Mouse (Mus musculus) forebrain, embryonic 11.5 days (tissue): Measurements from ENCODE around the gene Olfr287. TPM values are rescaled to one million over a fixed set of nuclear protein-coding genes. Genes with fewer than 3 reads are reported as not detected.

Source experiments
- ATAC-seq: fragments of 200-750 bp; cut with Nextera tagmentation; replicated peaks from 2 replicates; pipeline ENCODE4 v1.8.0; 2017; ENCODE audit warnings: moderate TSS enrichment; ENCODE audit not compliant: low FRiP score
- DNase-seq: peaks from one replicate; pipeline ENCODE4 v3.0.0-alpha.2; 2017; ENCODE audit warnings: low spot score
- H3K27ac ChIP-seq: fragments of 300-500 bp; sonication (generic); 2 replicates; pipeline ENCODE4 v1.5.1; 2014; ENCODE audit warnings: low read depth, low read length
- H3K27me3 ChIP-seq: fragments of 300-500 bp; sonication (generic); 2 replicates; pipeline ENCODE4 v1.6.1; 2014; ENCODE audit warnings: mild to moderate bottlenecking, low read length, mixed read lengths; ENCODE audit not compliant: control insufficient read depth, insufficient read depth
- H3K36me3 ChIP-seq: fragments of 300-500 bp; sonication (generic); 2 replicates; pipeline ENCODE4 v1.6.1; 2014; ENCODE audit warnings: mild to moderate bottlenecking, low read length, moderate library complexity, mixed read lengths; ENCODE audit not compliant: control insufficient read depth, insufficient read depth
- H3K4me1 ChIP-seq: fragments of 300-500 bp; sonication (generic); replicated peaks from 2 replicates; pipeline ENCODE4 v1.6.1; 2014; ENCODE audit warnings: low read length, mixed read lengths; ENCODE audit not compliant: control insufficient read depth, insufficient read depth
- H3K4me2 ChIP-seq: fragments of 300-500 bp; sonication (generic); 2 replicates; pipeline ENCODE4 v1.6.1; 2014; ENCODE audit warnings: low read depth, mild to moderate bottlenecking, low read length, moderate library complexity, mixed read lengths; ENCODE audit not compliant: severe bottlenecking
- H3K4me3 ChIP-seq: fragments of 300-500 bp; sonication (generic); 2 replicates; pipeline ENCODE4 v1.5.1; 2014; ENCODE audit warnings: low read depth, low read length
- H3K9ac ChIP-seq: fragments of 300-500 bp; sonication (generic); 2 replicates; pipeline ENCODE4 v1.6.1; 2014; ENCODE audit warnings: low read length
- H3K9me3 ChIP-seq: fragments of 300-500 bp; sonication (generic); 2 replicates; pipeline ENCODE4 v1.6.1; 2016; ENCODE audit warnings: low read length, mixed read lengths; ENCODE audit not compliant: control insufficient read depth
- WGBS: fragments of 180-500 bp; shearing (Covaris S2); extraction: QIAGEN DNeasy Blood & Tissue Kit; methylation state at CpG from one replicate; pipeline ENCODE4 v1.1.7; 2014; 5-methylcytosine and 5-hydroxymethylcytosine counted together
- polyA plus RNA-seq: library from polyadenylated mRNA; unstranded; fragments of >200 nt; fragmentation: Nextera tagmentation; extraction: Ambion mirVana; gene quantifications from 2 replicates; pipeline ENCODE4 v1.2.1, GENCODE M21; 2014

Olfr287 gene
- not detected in 2 replicates for polyA plus RNA-seq

DNA sequence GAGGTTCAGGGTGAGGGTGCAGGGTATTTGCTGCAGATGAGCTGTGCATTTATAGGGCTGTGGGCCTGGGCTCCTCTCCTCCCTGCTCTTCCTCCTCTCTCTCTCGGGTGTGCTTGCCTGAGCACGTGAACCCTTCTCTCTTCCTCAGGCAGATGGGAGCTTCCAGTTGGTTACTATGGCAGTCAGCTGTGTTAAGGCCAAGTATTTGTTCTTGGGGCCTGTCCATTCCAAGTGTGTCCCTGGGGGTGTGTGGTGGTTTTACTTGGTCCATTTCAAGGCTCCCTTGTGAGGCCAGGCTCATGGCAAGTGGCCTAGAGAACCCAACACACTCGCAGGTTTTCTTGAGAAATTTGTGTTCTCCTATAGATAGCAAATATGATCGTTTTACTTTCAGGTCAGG lies at the start of gene Olfr287, which contains the start of gene Gm44579:
Gene Olfr287 (minus strand): TSS at position 180 of the 400 bp plus-strand sequence.
Gene Gm44579 (minus strand): TSS at position 101 of the 400 bp plus-strand sequence.
- Histone ChIP-seq H3K27me3 (no peaks in the 10 kb centered on the region), H3K9me3 (no peaks in the 10 kb centered on the region), H3K27ac (no peak within 1 kb of the TSS), H3K4me2 (no peak within 1 kb of the TSS), H3K4me3 (no peak within 1 kb of the TSS), H3K9ac (no peak within 1 kb of the TSS), H3K36me3 (no peaks in the 10 kb centered on the region), H3K4me1 (no peaks in the 10 kb centered on the region)
- DNase-seq (no peak), ATAC-seq (no peak)
- 64% methylated on average over 4 of the region's 4 CpGs for WGBS

DNA sequence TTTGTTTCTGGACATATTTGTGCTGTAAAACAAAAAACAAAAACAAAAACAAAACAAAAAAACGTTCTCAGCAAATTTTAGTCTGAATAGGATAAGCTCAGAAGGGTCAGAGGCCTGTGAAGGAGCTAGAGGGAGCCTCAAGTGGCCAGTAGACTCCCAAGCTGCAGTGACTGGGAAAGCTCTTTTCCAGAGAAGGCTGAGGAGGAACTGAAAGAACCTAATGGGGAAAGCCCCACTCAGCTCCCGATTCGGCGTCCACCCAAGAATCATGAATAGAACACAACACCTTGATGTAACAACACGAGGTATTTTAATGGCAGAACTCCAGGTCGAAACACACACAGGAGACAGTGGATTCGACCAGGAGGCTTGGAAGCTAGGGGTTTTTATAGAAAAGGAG lies 36.9 kb upstream of the Olfr287 start:
- Histone ChIP-seq H3K4me1 (no peaks in the 10 kb centered on the region), H3K4me2 (no peak overlapping the region), H3K27ac (no peak overlapping the region), H3K27me3 (no peaks in the 10 kb centered on the region), H3K36me3 (no peaks in the 10 kb centered on the region), H3K9me3 (no peaks in the 10 kb centered on the region), H3K9ac (no peak overlapping the region), H3K4me3 (no peak overlapping the region)
- WGBS, result 87% methylated on average over 7 of the region's 7 CpGs
- DNase-seq (no peak), ATAC-seq (no peak)

DNA sequence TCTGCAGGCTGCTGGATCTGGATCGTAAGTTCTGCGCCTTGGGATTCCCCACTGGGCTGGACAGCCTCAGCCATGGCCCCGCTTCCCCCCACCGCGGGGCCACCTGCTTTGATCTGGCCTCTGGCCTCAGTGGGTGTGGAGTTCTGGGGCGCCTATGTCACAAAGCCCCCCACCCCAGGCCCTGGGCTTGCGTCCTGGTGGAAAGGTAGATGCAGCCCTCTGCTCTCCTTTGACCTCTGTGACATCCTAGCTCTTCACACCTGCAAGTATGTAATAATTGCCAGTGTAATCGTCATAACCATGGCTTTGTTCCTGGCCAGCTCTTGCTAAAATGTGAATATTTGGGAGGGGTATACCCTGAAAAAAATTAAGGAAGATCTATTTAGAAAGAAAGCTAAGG lies 36.3 kb upstream of the Olfr287 start, which contains the start of gene H1fnt:
Gene H1fnt (minus strand): TSS at position 101 of the 400 bp plus-strand sequence.
- H3K27me3 ChIP-seq, result no peaks in the 10 kb centered on the region
- ATAC-seq (no peak), DNase-seq (no peak)
- no peak within 1 kb of the TSS for H3K9ac ChIP-seq
- no peak within 1 kb of the TSS for H3K4me2 ChIP-seq
- no peaks in the 10 kb centered on the region for H3K9me3 ChIP-seq
- no peak within 1 kb of the TSS for H3K4me3 ChIP-seq
- no peak within 1 kb of the TSS for H3K27ac ChIP-seq
- no peaks in the 10 kb centered on the region for H3K36me3 ChIP-seq
- 88% methylated on average over 8 of the region's 8 CpGs for WGBS
- no peaks in the 10 kb centered on the region for H3K4me1 ChIP-seq

DNA sequence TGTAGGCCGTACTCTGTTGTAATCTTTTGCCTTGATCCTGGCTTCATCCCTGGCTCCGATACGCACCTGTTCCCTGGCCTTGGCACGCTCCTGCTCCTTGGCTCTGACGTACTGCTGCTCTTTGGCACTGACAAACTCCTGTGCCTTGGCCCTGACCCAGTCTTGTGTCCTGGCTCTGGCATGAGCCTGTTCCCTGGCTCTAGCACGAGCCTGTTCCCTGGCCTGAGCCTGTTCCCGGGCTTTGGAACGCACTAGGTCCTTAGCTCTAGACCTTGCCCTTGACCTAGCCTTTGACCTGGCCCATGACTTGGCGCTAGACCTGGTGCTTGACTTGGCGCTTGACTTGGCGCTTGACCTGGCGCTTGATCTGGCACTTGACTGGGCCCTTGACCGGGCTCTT lies 35.4 kb upstream of the Olfr287 start:
- Histone ChIP-seq H3K4me1 (no peaks in the 10 kb centered on the region), H3K27ac (no peak overlapping the region), H3K36me3 (no peaks in the 10 kb centered on the region), H3K4me3 (no peak overlapping the region), H3K9me3 (no peaks in the 10 kb centered on the region), H3K9ac (no peak overlapping the region), H3K27me3 (no peaks in the 10 kb centered on the region), H3K4me2 (no peak overlapping the region)
- ATAC-seq, result no peak
- WGBS, result 93% methylated on average over 13 of the region's 13 CpGs
- DNase-seq, result no peak

DNA sequence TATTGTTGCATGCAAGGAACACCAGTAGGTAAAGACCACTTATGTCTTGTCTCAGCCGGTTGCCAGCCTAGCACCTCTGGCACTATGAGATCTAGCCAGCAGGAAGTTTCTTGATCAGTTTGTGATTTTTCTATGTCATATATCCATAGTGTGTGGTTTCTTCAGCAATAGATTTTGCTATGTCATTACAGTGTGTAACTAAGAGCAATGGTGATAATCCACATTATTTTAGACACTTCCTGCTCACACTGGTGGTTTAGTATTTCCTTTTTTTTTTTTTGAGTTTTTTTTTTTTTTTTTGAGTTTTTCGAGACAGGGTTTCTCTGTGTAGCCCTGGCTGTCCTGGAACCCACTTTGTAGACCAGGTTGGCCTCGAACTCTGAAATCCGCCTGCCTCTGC lies 14.6 kb upstream of the Olfr287 start:
- DNase-seq, result no peak
- Histone ChIP-seq H3K4me2 (no peak overlapping the region), H3K36me3 (no peaks in the 10 kb centered on the region), H3K27me3 (no peaks in the 10 kb centered on the region), H3K4me3 (no peak overlapping the region), H3K9ac (no peak overlapping the region), H3K27ac (no peak overlapping the region), H3K4me1 (no peaks in the 10 kb centered on the region), H3K9me3 (no peaks in the 10 kb centered on the region)
- no peak for ATAC-seq
- 91% methylated on average over 4 of the region's 4 CpGs for WGBS

DNA sequence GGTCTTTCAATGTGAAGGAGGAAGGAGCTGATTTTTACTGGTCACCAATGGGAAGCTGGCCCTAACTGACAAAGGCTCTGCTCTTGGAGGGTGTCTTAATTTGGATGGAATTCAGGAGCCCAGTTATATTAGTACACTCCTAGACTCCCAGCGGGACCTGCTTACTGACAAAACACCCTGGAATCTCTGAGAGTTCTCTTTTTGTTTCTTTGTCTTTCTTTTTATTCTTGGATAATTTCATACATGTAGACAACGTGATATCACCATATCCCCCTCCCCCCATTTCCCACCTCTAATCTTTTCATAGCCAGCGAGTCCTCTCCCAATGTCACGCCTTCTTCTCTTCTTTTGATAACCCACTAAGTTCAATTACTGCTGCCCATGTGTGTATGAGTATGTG lies 13.5 kb upstream of the Olfr287 start, which contains the start of gene Olfr286:
Gene Olfr286 (minus strand): TSS at position 101 of the 400 bp plus-strand sequence.
- DNase-seq (no peak), ATAC-seq (no peak)
- Histone ChIP-seq H3K9ac (no peak within 1 kb of the TSS), H3K4me3 (no peak within 1 kb of the TSS), H3K4me1 (no peaks in the 10 kb centered on the region), H3K27ac (no peak within 1 kb of the TSS), H3K27me3 (no peaks in the 10 kb centered on the region), H3K4me2 (no peak within 1 kb of the TSS), H3K9me3 (no peaks in the 10 kb centered on the region), H3K36me3 (no peaks in the 10 kb centered on the region)
- WGBS, result 87% methylated on average over 4 of the region's 4 CpGs

DNA sequence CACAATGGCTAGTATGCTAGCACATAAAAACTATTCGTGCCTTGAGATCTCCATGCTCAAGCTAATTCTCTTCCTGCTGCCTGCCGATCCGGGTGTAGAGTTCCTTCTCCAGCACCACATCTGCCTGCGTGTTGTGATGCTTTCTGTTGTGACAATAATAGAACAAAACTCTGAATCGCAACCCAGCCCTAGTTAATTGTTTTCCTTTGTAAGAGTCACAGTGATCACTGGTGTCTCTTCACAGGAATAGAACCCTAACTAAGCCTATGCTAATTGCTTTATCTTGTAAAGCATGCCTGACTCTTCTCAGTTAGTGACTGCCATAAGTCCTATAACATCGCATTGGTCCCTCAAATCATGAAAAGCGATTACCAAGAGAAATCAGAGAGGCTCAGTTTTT lies 5.2 kb upstream of the Olfr287 start:
- 67% methylated on average over 7 of the region's 7 CpGs for WGBS
- Histone ChIP-seq H3K36me3 (no peaks in the 10 kb centered on the region), H3K27ac (no peak overlapping the region), H3K4me2 (no peak overlapping the region), H3K9me3 (no peaks in the 10 kb centered on the region), H3K9ac (no peak overlapping the region), H3K27me3 (no peaks in the 10 kb centered on the region), H3K4me1 (no peaks in the 10 kb centered on the region), H3K4me3 (no peak overlapping the region)
- ATAC-seq (no peak), DNase-seq (no peak)

DNA sequence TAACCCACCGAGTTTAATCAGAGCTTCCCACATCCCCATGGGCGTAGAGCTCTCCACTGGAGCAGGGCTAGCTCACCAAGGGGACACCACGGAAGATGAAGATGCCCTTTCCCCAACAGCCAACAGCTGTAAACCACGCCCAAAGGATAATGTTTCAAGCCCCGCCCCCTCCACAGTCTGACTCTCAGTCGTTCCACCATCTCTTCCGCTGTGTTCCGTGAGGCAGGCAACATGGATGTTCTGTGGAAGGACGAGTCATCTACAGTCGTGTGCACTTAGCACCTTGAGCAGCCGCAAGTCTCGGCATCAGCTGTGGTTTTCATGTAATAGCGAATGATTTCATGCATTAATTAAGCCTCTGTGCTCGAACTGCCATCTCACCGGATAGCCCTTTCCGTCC lies 4.8 kb upstream of the Olfr287 start:
- no peaks in the 10 kb centered on the region for H3K27me3 ChIP-seq
- no peak overlapping the region for H3K4me2 ChIP-seq
- H3K9ac ChIP-seq, result no peak overlapping the region
- H3K4me3 ChIP-seq, result no peak overlapping the region
- H3K9me3 ChIP-seq, result no peaks in the 10 kb centered on the region
- DNase-seq, result no peak
- WGBS, result 47% methylated on average over 16 of the region's 16 CpGs
- no peak overlapping the region for H3K27ac ChIP-seq
- no peak for ATAC-seq
- H3K36me3 ChIP-seq, result no peaks in the 10 kb centered on the region
- no peaks in the 10 kb centered on the region for H3K4me1 ChIP-seq

DNA sequence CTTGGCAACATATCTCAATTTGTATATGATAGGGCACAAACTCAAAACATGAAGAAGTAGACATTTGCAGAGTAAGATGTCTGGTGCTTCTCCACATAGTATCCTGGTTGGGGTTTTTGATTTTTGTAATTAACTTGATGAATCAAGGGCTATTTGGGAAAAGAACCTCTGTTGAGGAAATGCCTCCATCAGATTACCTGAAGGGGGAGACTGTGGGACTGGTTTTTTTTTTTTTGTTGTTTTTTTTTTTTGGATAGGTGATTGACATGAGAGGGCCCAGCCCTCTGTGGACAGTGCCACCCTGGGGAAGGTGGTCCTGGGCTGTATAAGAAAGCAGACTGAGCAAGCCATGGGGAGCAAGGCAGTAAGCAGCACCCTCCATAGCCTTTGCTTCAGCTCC lies 1.5 kb upstream of the Olfr287 start:
- no peaks in the 10 kb centered on the region for H3K27me3 ChIP-seq
- no peak overlapping the region for H3K27ac ChIP-seq
- no peak overlapping the region for H3K9ac ChIP-seq
- no peaks in the 10 kb centered on the region for H3K36me3 ChIP-seq
- ATAC-seq (no peak), DNase-seq (no peak)
- H3K9me3 ChIP-seq, result no peaks in the 10 kb centered on the region
- no peak overlapping the region for H3K4me2 ChIP-seq
- H3K4me3 ChIP-seq, result no peak overlapping the region
- H3K4me1 ChIP-seq, result no peaks in the 10 kb centered on the region
